Mouse (Mus musculus) MEL (cell line): ENCODE measurements around the gene Mpeg1. TPM values are rescaled to one million over a fixed set of nuclear protein-coding genes. Genes with fewer than 3 reads are reported as not detected.
A peak's percentile ranks its signal among the peaks of the same experiment; 100 is the strongest.

ENCODE experiments used
- DNase-seq: peaks from one replicate; pipeline ENCODE4 v3.0.0; 2011; ENCODE audit warnings: low read depth, low spot score
- H3K27ac ChIP-seq: 2 replicates; pipeline ENCODE4 v1.5.1; 2012; ENCODE audit warnings: low read depth, mild to moderate bottlenecking, control low read depth, low read length, moderate library complexity; ENCODE audit not compliant: control insufficient read depth
- H3K27me3 ChIP-seq, 2 experiments: fragments of 150-350 bp in 1 of 2; sonication (generic) in 1 of 2; 2 replicates each; pipeline ENCODE4 v1.6.1; 2012; ENCODE audit warnings: low read length in 2 of 2, mild to moderate bottlenecking in 2 of 2, improper control_type of control experiment in 1 of 2, moderate library complexity in 1 of 2; ENCODE audit not compliant: insufficient read depth in 2 of 2, control insufficient read depth in 1 of 2
- H3K36me3 ChIP-seq, 2 experiments: 2 replicates each; pipeline ENCODE4 v1.6.1; 2012 to 2014; ENCODE audit warnings: low read length in 2 of 2, improper control_type of control experiment in 1 of 2, inconsistent platforms in 1 of 2, mild to moderate bottlenecking in 1 of 2; ENCODE audit not compliant: insufficient read depth in 2 of 2, control insufficient read depth in 1 of 2
- H3K4me1 ChIP-seq, 2 experiments: fragments of 150-350 bp in 1 of 2; sonication (generic) in 1 of 2; 2 replicates each; pipeline ENCODE4 v1.6.1; 2012; ENCODE audit warnings: low read length in 2 of 2, improper control_type of control experiment in 1 of 2, mild to moderate bottlenecking in 1 of 2; ENCODE audit not compliant: insufficient read depth in 2 of 2, control insufficient read depth in 1 of 2
- H3K4me3 ChIP-seq, 2 experiments: fragments of 150-350 bp in 1 of 2; sonication (generic) in 1 of 2; 2 replicates each; pipeline ENCODE4 v1.5.1; 2012; ENCODE audit warnings: low read depth in 2 of 2, low read length in 2 of 2, mild to moderate bottlenecking in 2 of 2, moderate library complexity in 2 of 2, control low read depth in 1 of 2, improper control_type of control experiment in 1 of 2; ENCODE audit not compliant: control insufficient read depth in 1 of 2, insufficient read depth in 1 of 2
- H3K79me2 ChIP-seq: 2 replicates; pipeline ENCODE4 v1.6.1; 2012; ENCODE audit warnings: mild to moderate bottlenecking, low read length, moderate library complexity; ENCODE audit not compliant: control insufficient read depth, poor library complexity, insufficient read depth
- H3K9ac ChIP-seq: 2 replicates; pipeline ENCODE4 v1.6.1; 2012; ENCODE audit warnings: low read depth, mild to moderate bottlenecking, control low read depth, low read length, moderate library complexity; ENCODE audit not compliant: control insufficient read depth, poor library complexity, severe bottlenecking
- H3K9me3 ChIP-seq: fragments of 150-350 bp; sonication (generic); replicated peaks from 2 replicates; pipeline ENCODE4 v1.6.1; 2012; ENCODE audit warnings: mild to moderate bottlenecking, low read length, improper control_type of control experiment, moderate library complexity; ENCODE audit not compliant: insufficient read depth
- BHLHE40 ChIP-seq: IDR thresholded peaks from 2 replicates; pipeline ENCODE4 v1.6.1; 2012; ENCODE audit warnings: low read depth, mild to moderate bottlenecking, inconsistent platforms, low read length, improper control_type of control experiment, borderline replicate concordance
- CHD1 ChIP-seq: IDR thresholded peaks from 2 replicates; pipeline ENCODE4 v1.6.1; 2012; ENCODE audit warnings: low read depth, mild to moderate bottlenecking, inconsistent platforms, low read length, improper control_type of control experiment
- CHD2 ChIP-seq: IDR thresholded peaks from 2 replicates; pipeline ENCODE4 v1.6.1; 2011; ENCODE audit warnings: low read length, improper control_type of control experiment
- CTCF ChIP-seq, 3 experiments: IDR thresholded peaks in 2 of 3; conservative IDR thresholded peaks in 1 of 3; 2 replicates each; pipeline ENCODE4 v1.5.1; 2011 to 2012; ENCODE audit warnings: low read length in 3 of 3, low read depth in 2 of 3, mild to moderate bottlenecking in 2 of 3, improper control_type of control experiment in 1 of 3, inconsistent platforms in 1 of 3, mixed read lengths in 1 of 3, moderate library complexity in 1 of 3; ENCODE audit not compliant: control insufficient read depth in 1 of 3, insufficient read depth in 1 of 3, poor library complexity in 1 of 3, severe bottlenecking in 1 of 3
- E2F4 ChIP-seq: IDR thresholded peaks from 2 replicates; pipeline ENCODE4 v1.6.1; 2011; ENCODE audit warnings: low read depth, low read length, improper control_type of control experiment, borderline replicate concordance
- ELF1 ChIP-seq: IDR thresholded peaks from 2 replicates; pipeline ENCODE4 v1.6.1; 2014; ENCODE audit warnings: low read depth, mild to moderate bottlenecking, inconsistent platforms, low read length, improper control_type of control experiment, moderate library complexity
- EP300 ChIP-seq, 2 experiments: IDR thresholded peaks; 2 replicates each; pipeline ENCODE4 v1.6.1; 2011; ENCODE audit warnings: improper control_type of control experiment in 2 of 2, low read length in 2 of 2, low read depth in 1 of 2, mild to moderate bottlenecking in 1 of 2
- KAT2A ChIP-seq: conservative IDR thresholded peaks from 2 replicates; pipeline ENCODE4 v1.6.1; 2012; ENCODE audit warnings: low read depth, low read length, improper control_type of control experiment, inconsistent platforms
- MAFK ChIP-seq: IDR thresholded peaks from 2 replicates; pipeline ENCODE4 v1.6.1; 2011; ENCODE audit warnings: low read depth, mild to moderate bottlenecking, low read length, improper control_type of control experiment, borderline replicate concordance
- MAX ChIP-seq: IDR thresholded peaks from 2 replicates; pipeline ENCODE4 v1.6.1; 2011; ENCODE audit warnings: low read length, improper control_type of control experiment
- MAZ ChIP-seq: IDR thresholded peaks from 2 replicates; pipeline ENCODE4 v1.6.1; 2012; ENCODE audit warnings: low read depth, mild to moderate bottlenecking, inconsistent platforms, low read length, improper control_type of control experiment
- MEF2A ChIP-seq: IDR thresholded peaks from 2 replicates; pipeline ENCODE4 v1.6.1; 2014; ENCODE audit warnings: low read depth, mild to moderate bottlenecking, inconsistent platforms, low read length, improper control_type of control experiment; ENCODE audit not compliant: poor library complexity, insufficient replicate concordance, severe bottlenecking; ENCODE audit errors: extremely low read depth
- MXI1 ChIP-seq: IDR thresholded peaks from 2 replicates; pipeline ENCODE4 v1.6.1; 2011; ENCODE audit warnings: mild to moderate bottlenecking, low read depth, low read length, improper control_type of control experiment
- NELFE ChIP-seq: IDR thresholded peaks from 2 replicates; pipeline ENCODE4 v1.6.1; 2011; ENCODE audit warnings: low read depth, low read length, improper control_type of control experiment
- NRF1 ChIP-seq: IDR thresholded peaks from 2 replicates; pipeline ENCODE4 v1.6.1; 2014; ENCODE audit warnings: low read depth, mild to moderate bottlenecking, inconsistent platforms, low read length, improper control_type of control experiment, moderate library complexity; ENCODE audit not compliant: poor library complexity, insufficient read depth, severe bottlenecking
- POLR2A ChIP-seq, 2 experiments: IDR thresholded peaks; 2 replicates each; pipeline ENCODE4 v1.6.1; 2011 to 2012; ENCODE audit warnings: low read length in 2 of 2, mild to moderate bottlenecking in 2 of 2, control low read depth in 1 of 2, improper control_type of control experiment in 1 of 2, low read depth in 1 of 2, moderate library complexity in 1 of 2; ENCODE audit not compliant: control insufficient read depth in 1 of 2, insufficient read depth in 1 of 2, poor library complexity in 1 of 2
- RAD21 ChIP-seq: IDR thresholded peaks from 2 replicates; pipeline ENCODE4 v1.6.1; 2011; ENCODE audit warnings: mild to moderate bottlenecking, low read depth, low read length, improper control_type of control experiment
- SMC3 ChIP-seq: IDR thresholded peaks from 2 replicates; pipeline ENCODE4 v1.6.1; 2011; ENCODE audit warnings: low read depth, low read length, improper control_type of control experiment
- TAL1 ChIP-seq: IDR thresholded peaks from 2 replicates; pipeline ENCODE4 v1.6.1; 2012; ENCODE audit warnings: mild to moderate bottlenecking, inconsistent platforms, low read length, moderate library complexity, mixed read lengths
- UBTF ChIP-seq: IDR thresholded peaks from 2 replicates; pipeline ENCODE4 v1.6.1; 2012; ENCODE audit warnings: low read depth, mild to moderate bottlenecking, inconsistent platforms, low read length, improper control_type of control experiment, moderate library complexity, borderline replicate concordance; ENCODE audit not compliant: insufficient read depth
- ZC3H11A ChIP-seq: IDR thresholded peaks from 2 replicates; pipeline ENCODE4 v1.6.1; 2012; ENCODE audit warnings: low read depth, mild to moderate bottlenecking, inconsistent platforms, low read length, improper control_type of control experiment
- ZNF384 ChIP-seq: IDR thresholded peaks from 2 replicates; pipeline ENCODE4 v1.6.1; 2012; ENCODE audit warnings: low read depth, mild to moderate bottlenecking, inconsistent platforms, low read length, improper control_type of control experiment
- polyA plus RNA-seq, 2 experiments: library from polyadenylated mRNA; stranded (reverse) in 1 of 2; unstranded in 1 of 2; fragments of >175 nt in 1 of 2; fragments of >200 nt in 1 of 2; gene quantifications; 2 replicates each; pipeline versions ENCODE4 v1.2.1 to v1.2.4; 2012; ENCODE audit warnings: low replicate concordance in 2 of 2, low read depth in 1 of 2; ENCODE audit not compliant: insufficient read length in 2 of 2, insufficient read depth in 1 of 2, missing spikeins in 1 of 2
- total RNA-seq: library from RNA; depleted of rRNA; stranded (reverse); fragments of 300-350 nt; gene quantifications from 2 replicates; pipeline ENCODE4 v1.2.3, GENCODE M21; 2012

The Mpeg1 gene
- total and polyA plus RNA-seq, 3 experiments: 0.07 TPM; not detected in 2

DNA sequence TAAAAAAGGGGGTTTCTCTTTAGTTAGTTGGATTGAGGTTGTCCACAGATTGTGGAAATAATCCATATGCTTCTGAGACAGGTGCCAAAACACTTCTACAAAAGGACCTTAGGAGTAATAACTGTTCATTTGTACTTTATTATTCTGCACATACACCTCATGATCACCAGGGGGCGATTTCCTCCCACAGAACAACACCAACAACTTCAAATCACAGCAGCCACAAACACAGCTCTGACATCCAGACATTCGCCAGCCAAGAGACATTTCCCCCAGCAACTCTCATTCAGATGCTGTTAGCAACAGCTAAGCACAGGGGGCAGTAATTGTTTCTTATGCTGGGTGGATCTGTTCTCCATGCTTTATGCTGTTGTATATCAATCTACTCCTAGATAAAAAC, 27.5 kb upstream of the Mpeg1 start:
- no peaks in the 10 kb centered on the region for H3K36me3 ChIP-seq
- H3K79me2 ChIP-seq: no peaks in the 10 kb centered on the region
- H3K9ac ChIP-seq: no peak overlapping the region
- peak; percentile 44 for DNase-seq
- H3K4me1 ChIP-seq: no peaks in the 10 kb centered on the region
- H3K4me3 ChIP-seq: no peak overlapping the region
- H3K27me3 ChIP-seq: no peaks in the 10 kb centered on the region
- no peak overlapping the region for H3K27ac ChIP-seq
- no peaks in the 10 kb centered on the region for H3K9me3 ChIP-seq
- TF ChIP-seq NRF1 (no peak), UBTF (no peak), CTCF (IDR thresholded peaks at IDR 0.05 in 2 of 3, conservative IDR thresholded peaks at IDR 0.05 in 1 of 3; ENCODE audit: control insufficient read depth in 1 of 3, insufficient read depth in 1 of 3, low read depth in 2 of 3, low read length in 3 of 3, poor library complexity in 1 of 3, severe bottlenecking in 1 of 3) (peak; percentile 36 to 72 (median 62); a peak in 5 of 6 replicates), NELFE (no peak), MXI1 (no peak), BHLHE40 (no peak), ZC3H11A (peak; percentile 38), MAX (no peak), CHD1 (no peak), E2F4 (no peak), TAL1 (no peak), RAD21 (peak; percentile 80), MAFK (no peak), SMC3 (peak; percentile 79), MAZ (no peak), EP300 (IDR thresholded peaks at IDR 0.05; ENCODE audit: low read depth in 1 of 2, low read length in 2 of 2) (no peak), CHD2 (no peak), ZNF384 (no peak), KAT2A (no peak), POLR2A (IDR thresholded peaks at IDR 0.05; ENCODE audit: control insufficient read depth in 1 of 2, insufficient read depth in 1 of 2, low read depth in 1 of 2, low read length in 2 of 2, poor library complexity in 1 of 2) (no peak)

DNA sequence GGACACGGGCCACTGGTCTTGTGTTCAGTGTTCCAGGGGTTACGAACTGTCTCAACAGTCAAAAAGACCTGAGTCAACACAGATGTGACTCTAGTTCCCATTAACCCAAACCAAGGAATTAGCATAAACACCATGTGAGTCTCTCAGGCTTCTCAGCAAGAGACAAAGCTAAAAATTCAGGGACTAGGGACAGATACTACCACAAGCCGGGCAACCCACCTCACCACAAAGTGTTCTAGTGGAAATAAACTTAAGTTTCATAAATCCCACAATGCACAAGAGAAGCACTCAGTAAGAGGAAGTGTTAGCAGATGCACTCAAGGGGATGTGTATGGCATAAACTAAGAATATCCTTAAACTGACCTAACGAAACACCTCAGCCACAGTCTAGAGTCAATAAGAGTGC, 25.6 kb upstream of the Mpeg1 start:
- Histone ChIP-seq H3K79me2 (no peaks in the 10 kb centered on the region), H3K27ac (no peak overlapping the region), H3K27me3 (no peaks in the 10 kb centered on the region), H3K36me3 (no peaks in the 10 kb centered on the region), H3K9me3 (no peaks in the 10 kb centered on the region), H3K9ac (no peak overlapping the region), H3K4me1 (no peaks in the 10 kb centered on the region), H3K4me3 (no peak overlapping the region)
- no peak for DNase-seq
- no peak for TF ChIP-seq CTCF (IDR thresholded peaks at IDR 0.05 in 2 of 3, conservative IDR thresholded peaks at IDR 0.05 in 1 of 3; ENCODE audit: control insufficient read depth in 1 of 3, insufficient read depth in 1 of 3, low read depth in 2 of 3, low read length in 3 of 3, poor library complexity in 1 of 3, severe bottlenecking in 1 of 3)
- no peak for TF ChIP-seq ELF1
- no peak for TF ChIP-seq RAD21
- no peak for TF ChIP-seq MEF2A
